Mouse (Mus musculus): ENCODE data around the gene Elovl1. TPM values are rescaled to one million over a fixed set of nuclear protein-coding genes. Genes with fewer than 3 reads are reported as not detected.

Gene Elovl1
- polyA plus RNA-seq (2015; fragmentation: Nextera tagmentation; extraction: Ambion mirVana), result 32.9 and 33.3 TPM in 2 replicates

- Histone ChIP-seq H3K4me2 (peak within 1 kb of the TSS; percentile 79), H3K9me3 (no peaks in the 10 kb centered on the region), H3K36me3 (peaks cover 27% of the 10 kb centered on the region), H3K27me3 (no peaks in the 10 kb centered on the region), H3K9ac (peak within 1 kb of the TSS; percentile 80), H3K4me1 (replicated peaks) (peaks cover 34% of the 10 kb centered on the region), H3K27ac (peak within 1 kb of the TSS; percentile 73), H3K4me3 (peak within 1 kb of the TSS; percentile 53)
- WGBS, result under 1% methylated on average over 30 of the region's 31 CpGs
- peak; percentile 92 for ATAC-seq (ENCODE audit: low FRiP score)
These were observed at the start of gene Elovl1 for GRCm38 (mm10) chr4:118427768-118428451. TSS of gene Elovl1 (plus strand) at chr4:118428093.

GRCm38 (mm10) chr4:118383271-118383670 lies 44.6 kb upstream of the Elovl1 start:
- H3K27me3 ChIP-seq, result no peaks in the 10 kb centered on the region
- 94% methylated on average over 7 of the region's 7 CpGs for WGBS
- H3K4me1 ChIP-seq (replicated peaks), result no peaks in the 10 kb centered on the region
- H3K27ac ChIP-seq, result no peak overlapping the region
- no peaks in the 10 kb centered on the region for H3K9me3 ChIP-seq
- no peak for ATAC-seq (ENCODE audit: low FRiP score)
- H3K4me3 ChIP-seq, result no peak overlapping the region
- H3K4me2 ChIP-seq, result no peak overlapping the region
- no peak overlapping the region for H3K9ac ChIP-seq
- peaks cover 99% of the 10 kb centered on the region for H3K36me3 ChIP-seq

- H3K4me2 ChIP-seq, result no peak overlapping the region
- no peaks in the 10 kb centered on the region for H3K4me1 ChIP-seq (replicated peaks)
- 95% methylated on average over 8 of the region's 8 CpGs for WGBS
- no peaks in the 10 kb centered on the region for H3K27me3 ChIP-seq
- no peak overlapping the region for H3K27ac ChIP-seq
- peaks cover 100% of the 10 kb centered on the region for H3K36me3 ChIP-seq
- H3K9me3 ChIP-seq, result no peaks in the 10 kb centered on the region
- H3K4me3 ChIP-seq, result no peak overlapping the region
- H3K9ac ChIP-seq, result no peak overlapping the region
- ATAC-seq (ENCODE audit: low FRiP score), result no peak
These were observed 40.6 kb upstream of the Elovl1 start for GRCm38 (mm10) chr4:118387316-118387715.

DNA sequence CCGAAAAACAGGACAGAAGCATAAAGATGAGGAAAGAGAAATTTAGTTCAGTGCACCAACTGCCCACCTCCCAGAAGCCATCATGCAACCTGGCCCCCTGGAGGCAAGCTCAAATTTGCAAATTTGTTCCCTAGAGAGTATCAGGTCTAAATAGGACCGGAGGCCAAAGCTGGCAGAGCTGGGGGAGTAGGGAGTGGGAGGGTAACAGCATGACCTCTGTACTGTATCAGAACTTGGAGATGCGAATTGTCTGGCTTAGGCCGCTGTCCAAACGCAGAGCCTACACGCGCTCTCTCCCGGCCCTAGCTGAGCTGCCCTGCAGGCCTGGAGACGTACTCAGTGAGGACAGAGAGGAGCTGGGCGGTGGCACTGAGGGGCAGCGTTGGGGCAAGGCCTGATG lies 37.7 kb upstream of the Elovl1 start:
- Histone ChIP-seq H3K4me2 (no peak overlapping the region), H3K27me3 (no peaks in the 10 kb centered on the region), H3K9me3 (no peaks in the 10 kb centered on the region), H3K36me3 (peaks cover 100% of the 10 kb centered on the region), H3K4me1 (replicated peaks) (no peaks in the 10 kb centered on the region), H3K4me3 (no peak overlapping the region), H3K27ac (no peak overlapping the region), H3K9ac (no peak overlapping the region)
- no peak for ATAC-seq (ENCODE audit: low FRiP score)
- WGBS, result 92% methylated on average over 11 of the region's 11 CpGs

- ATAC-seq (ENCODE audit: low FRiP score), result no peak
- no peak overlapping the region for H3K27ac ChIP-seq
- no peaks in the 10 kb centered on the region for H3K9me3 ChIP-seq
- no peaks in the 10 kb centered on the region for H3K27me3 ChIP-seq
- 93% methylated on average over 6 of the region's 6 CpGs for WGBS
- no peak overlapping the region for H3K9ac ChIP-seq
- no peak overlapping the region for H3K4me3 ChIP-seq
- no peaks in the 10 kb centered on the region for H3K4me1 ChIP-seq (replicated peaks)
- no peak overlapping the region for H3K4me2 ChIP-seq
- H3K36me3 ChIP-seq, result peaks cover 100% of the 10 kb centered on the region
These were observed 33.4 kb upstream of the Elovl1 start for GRCm38 (mm10) chr4:118394505-118394904.

DNA sequence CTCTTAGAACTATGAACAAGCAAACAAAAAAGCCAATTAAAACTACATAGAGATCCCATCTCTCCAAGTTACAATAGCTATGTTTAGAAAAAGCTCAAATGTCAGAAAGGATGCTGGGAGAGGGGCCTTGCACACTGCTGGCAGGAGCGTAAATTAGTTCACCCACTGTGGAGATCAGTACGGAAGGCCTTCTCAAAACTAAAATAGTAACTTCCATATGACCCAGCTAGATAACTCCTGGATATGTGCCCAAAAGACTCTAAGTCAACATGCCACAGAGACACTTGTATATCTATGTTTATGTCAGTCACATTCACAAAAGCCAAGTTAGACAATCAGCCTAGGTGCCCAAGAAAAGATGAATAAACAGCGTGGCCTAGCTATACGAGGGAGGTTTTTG lies 32.6 kb upstream of the Elovl1 start:
- H3K9me3 ChIP-seq, result no peaks in the 10 kb centered on the region
- H3K27me3 ChIP-seq, result no peaks in the 10 kb centered on the region
- ATAC-seq (ENCODE audit: low FRiP score), result no peak
- no peaks in the 10 kb centered on the region for H3K4me1 ChIP-seq (replicated peaks)
- no peak overlapping the region for H3K4me3 ChIP-seq
- H3K36me3 ChIP-seq, result peaks cover 100% of the 10 kb centered on the region
- H3K27ac ChIP-seq, result no peak overlapping the region
- H3K4me2 ChIP-seq, result no peak overlapping the region
- H3K9ac ChIP-seq, result no peak overlapping the region
- 88% methylated on average over 4 of the region's 4 CpGs for WGBS

DNA sequence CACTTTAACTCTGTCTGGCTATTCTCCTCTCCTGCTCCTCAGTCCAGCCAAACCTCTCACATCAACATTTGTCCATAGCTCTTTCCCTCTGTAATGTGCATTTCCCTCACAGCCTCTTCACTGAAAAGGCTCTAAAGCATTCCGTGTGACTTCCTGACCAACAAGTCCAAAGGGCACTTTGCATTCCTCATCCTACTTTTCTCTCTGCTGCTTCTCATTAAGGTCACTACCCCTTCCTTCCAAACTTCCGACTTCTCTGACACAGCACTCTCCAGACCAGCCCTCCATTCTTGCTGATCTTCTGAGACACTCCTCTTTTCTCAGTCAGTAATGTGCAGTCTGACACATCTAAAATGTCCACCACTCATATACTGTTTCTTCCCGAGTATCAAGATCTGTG lies 31.5 kb upstream of the Elovl1 start:
- H3K9me3 ChIP-seq, result no peaks in the 10 kb centered on the region
- no peak overlapping the region for H3K4me2 ChIP-seq
- ATAC-seq (ENCODE audit: low FRiP score), result no peak
- no peaks in the 10 kb centered on the region for H3K27me3 ChIP-seq
- H3K9ac ChIP-seq, result no peak overlapping the region
- no peak overlapping the region for H3K4me3 ChIP-seq
- WGBS, result 87% methylated on average over 3 of the region's 3 CpGs
- peaks cover 100% of the 10 kb centered on the region for H3K36me3 ChIP-seq
- H3K4me1 ChIP-seq (replicated peaks), result no peaks in the 10 kb centered on the region
- H3K27ac ChIP-seq, result no peak overlapping the region

GRCm38 (mm10) chr4:118398400-118398799 lies 29.5 kb upstream of the Elovl1 start:
- WGBS, result 95% methylated on average over 6 of the region's 6 CpGs
- H3K27me3 ChIP-seq, result no peaks in the 10 kb centered on the region
- no peak for ATAC-seq (ENCODE audit: low FRiP score)

DNA sequence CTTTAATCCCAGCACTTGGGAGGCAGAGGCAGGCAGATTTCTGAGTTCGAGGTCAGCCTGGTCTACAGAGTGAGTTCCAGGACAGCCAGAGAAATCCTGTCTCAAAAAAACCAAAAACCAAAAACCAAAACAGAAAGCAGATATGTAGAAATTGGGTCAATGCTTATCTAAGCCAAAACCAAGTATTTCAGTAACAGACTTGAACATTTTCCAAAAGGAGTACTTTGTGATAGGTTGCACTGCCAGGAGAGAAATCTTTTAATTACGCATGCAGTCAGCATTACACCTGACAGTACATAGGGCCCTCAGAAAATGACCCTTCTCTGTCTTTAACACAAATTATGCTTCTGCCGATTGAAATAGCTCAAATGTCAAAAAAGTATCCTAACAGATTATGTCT lies 26.5 kb upstream of the Elovl1 start:
- Histone ChIP-seq H3K9ac (no peak overlapping the region), H3K4me1 (replicated peaks) (no peaks in the 10 kb centered on the region)

More at GRCm38 (mm10) chr4:118398400-118398799, 29.5 kb upstream of the Elovl1 start:
- H3K4me3 ChIP-seq, result no peak overlapping the region
- H3K9me3 ChIP-seq, result no peaks in the 10 kb centered on the region
- no peaks in the 10 kb centered on the region for H3K4me1 ChIP-seq (replicated peaks)
- no peak overlapping the region for H3K27ac ChIP-seq
- no peak overlapping the region for H3K9ac ChIP-seq
- no peak overlapping the region for H3K4me2 ChIP-seq
- H3K36me3 ChIP-seq, result peaks cover 100% of the 10 kb centered on the region

DNA sequence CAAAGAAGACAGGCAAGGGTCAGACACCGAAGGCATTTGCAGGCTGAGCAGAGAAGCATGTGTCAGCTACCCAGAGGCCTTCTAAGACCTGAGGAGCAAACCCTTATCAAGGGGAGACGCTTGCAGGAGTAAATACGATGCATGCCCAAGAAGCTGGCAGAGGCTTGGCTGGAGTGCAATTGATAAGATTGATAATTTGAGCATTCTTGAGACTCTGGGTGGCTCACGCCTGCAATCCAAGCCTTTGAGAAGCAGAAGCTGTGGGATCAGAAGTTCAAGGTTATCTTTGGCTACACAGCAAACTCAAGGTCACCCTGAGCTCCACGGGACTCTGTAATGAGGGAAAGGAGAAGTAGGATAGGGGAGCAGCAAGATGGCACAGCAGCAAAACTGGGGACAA lies 26.0 kb upstream of the Elovl1 start:
- Histone ChIP-seq H3K27me3 (no peaks in the 10 kb centered on the region), H3K36me3 (peaks cover 82% of the 10 kb centered on the region), H3K4me3 (no peak overlapping the region), H3K9me3 (no peaks in the 10 kb centered on the region), H3K9ac (no peak overlapping the region), H3K4me2 (no peak overlapping the region), H3K4me1 (replicated peaks) (no peaks in the 10 kb centered on the region), H3K27ac (no peak overlapping the region)
- whole genome bisulfite sequencing, result 93% methylated on average over 5 of the region's 5 CpGs
- no peak for ATAC-seq (ENCODE audit: low FRiP score)

More for the DNA sequence above, 26.5 kb upstream of the Elovl1 start:
- no peak for ATAC-seq (ENCODE audit: low FRiP score)
- H3K4me3 ChIP-seq, result no peak overlapping the region
- no peak overlapping the region for H3K27ac ChIP-seq
- no peak overlapping the region for H3K4me2 ChIP-seq
- no peaks in the 10 kb centered on the region for H3K27me3 ChIP-seq
- peaks cover 87% of the 10 kb centered on the region for H3K36me3 ChIP-seq
- H3K9me3 ChIP-seq, result no peaks in the 10 kb centered on the region
- WGBS, result 95% methylated on average over 3 of the region's 3 CpGs

DNA sequence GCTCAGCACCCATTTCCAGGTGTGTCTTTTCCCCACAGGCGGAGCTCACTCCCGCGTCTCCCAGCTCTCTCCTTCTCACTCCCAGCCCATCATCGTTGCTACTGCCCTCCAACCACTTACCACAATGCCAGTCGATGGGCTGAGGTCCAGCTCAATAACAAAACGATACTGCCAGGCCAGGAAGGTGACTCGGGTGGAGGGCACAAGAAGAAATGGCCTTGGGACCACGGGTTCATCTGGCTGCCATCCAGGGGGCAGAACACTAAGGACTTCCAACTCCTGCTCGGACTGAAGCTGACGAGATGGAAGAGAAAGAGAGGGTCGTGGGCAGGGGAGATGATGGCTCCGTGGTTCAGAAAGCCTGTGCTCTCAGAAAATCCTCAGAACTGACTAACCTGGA lies 25.2 kb upstream of the Elovl1 start:
- Histone ChIP-seq H3K27me3 (no peaks in the 10 kb centered on the region), H3K4me3 (no peak overlapping the region), H3K9ac (no peak overlapping the region), H3K4me1 (replicated peaks) (peaks cover 4% of the 10 kb centered on the region), H3K9me3 (no peaks in the 10 kb centered on the region), H3K36me3 (peaks cover 74% of the 10 kb centered on the region), H3K4me2 (no peak overlapping the region), H3K27ac (no peak overlapping the region)
- 91% methylated on average over 12 of the region's 12 CpGs for WGBS
- no peak for ATAC-seq (ENCODE audit: low FRiP score)

GRCm38 (mm10) chr4:118409142-118409900 lies 18.6 kb upstream of the Elovl1 start, which contains the start of the genes Szt2 and Med8:
TSS of gene Szt2 (minus strand) at chr4:118409273.
TSS of gene Med8 (plus strand) at chr4:118409337.
- ATAC-seq (ENCODE audit: low FRiP score), result peak; percentile 95
- Histone ChIP-seq H3K4me1 (replicated peaks) (peaks cover 25% of the 10 kb centered on the region), H3K4me3 (peak within 1 kb of the TSS; percentile 89), H3K9me3 (no peaks in the 10 kb centered on the region), H3K36me3 (peaks cover 47% of the 10 kb centered on the region), H3K27ac (peak within 1 kb of the TSS; percentile 76), H3K27me3 (no peaks in the 10 kb centered on the region), H3K4me2 (peak within 1 kb of the TSS; percentile 91), H3K9ac (peak within 1 kb of the TSS; percentile 93)
- 1% methylated on average over 53 of the region's 53 CpGs for WGBS

Data from hindbrain, embryonic 13.5 days (tissue).